Mouse (Mus musculus) liver, embryonic 14.5 days (tissue): ENCODE data around the gene Smad3.

Experiments
- CTCF ChIP-seq: IDR thresholded peaks from 2 replicates; pipeline ENCODE4 v1.5.1; 2016; ENCODE audit warnings: antibody characterized with exemption, low read depth, control low read depth
- EP300 ChIP-seq: IDR thresholded peaks from 2 replicates; pipeline ENCODE4 v1.6.1; 2016; ENCODE audit warnings: antibody characterized with exemption, low read depth

- no peak for TF ChIP-seq CTCF
- no peak for TF ChIP-seq EP300
Measured at GRCm38 (mm10) chr9:63757865-63758440, at the start of gene Smad3.
